Mouse (Mus musculus): ENCODE measurements around the gene Coa4. TPM values are rescaled to one million over a fixed set of nuclear protein-coding genes. Genes with fewer than 3 reads are reported as not detected.
"Not testable (repeated sequence)": the region's sequence is repeated elsewhere in the genome, so short reads cannot be mapped to it uniquely, and the experiment has no call there.

The Coa4 gene
- total RNA-seq, 2 experiments from 2014 or later, result 8.9 to 9.0 TPM

GRCm38 (mm10) chr7:100555431-100555951 lies 18.6 kb downstream of the Coa4 start:
- DNase-seq, result peak; percentile 49
- intact Hi-C loops (cut with DNase I), result no loop called here

GRCm38 (mm10) chr7:100557241-100557640 lies 20.4 kb downstream of the Coa4 start:
- no peak for DNase-seq
- intact Hi-C loops (cut with DNase I), result no loop called here

- DNase-seq, result no peak
- intact Hi-C loops (cut with DNase I), result no loop called here
Measured at GRCm38 (mm10) chr7:100559331-100559730, 22.5 kb downstream of the Coa4 start.

- intact Hi-C loops (cut with DNase I), result no loop called here
- no peak for DNase-seq
Measured at GRCm38 (mm10) chr7:100561861-100562587, 25.2 kb downstream of the Coa4 start.

- intact Hi-C loops (cut with DNase I); DNase-seq: not testable (repeated sequence)
Measured at GRCm38 (mm10) chr7:100567238-100567637, 30.4 kb downstream of the Coa4 start.

GRCm38 (mm10) chr7:100569907-100570306 lies 33.0 kb downstream of the Coa4 start:
- DNase-seq, result no peak
- intact Hi-C loops (cut with DNase I), result no loop called here

- no peak for DNase-seq
- intact Hi-C loops (cut with DNase I), result no loop called here
Measured at GRCm38 (mm10) chr7:100570930-100571715, 34.3 kb downstream of the Coa4 start.

GRCm38 (mm10) chr7:100572061-100572460 lies 35.2 kb downstream of the Coa4 start:
- intact Hi-C loops (cut with DNase I), result no loop called here
- DNase-seq, result no peak

GRCm38 (mm10) chr7:100572704-100573103 lies 35.8 kb downstream of the Coa4 start:
- intact Hi-C loops (cut with DNase I), result no loop called here

GRCm38 (mm10) chr7:100578794-100579193 lies 41.9 kb downstream of the Coa4 start:
- intact Hi-C loops (cut with DNase I), result no loop called here
- DNase-seq, result no peak

More at GRCm38 (mm10) chr7:100572704-100573103, 35.8 kb downstream of the Coa4 start:
- DNase-seq, result no peak

- intact Hi-C loops (cut with DNase I), result no loop called here
- DNase-seq, result no peak
Measured at GRCm38 (mm10) chr7:100582235-100582634, 45.4 kb downstream of the Coa4 start.

GRCm38 (mm10) chr7:100582727-100583236 lies 45.9 kb downstream of the Coa4 start:
- intact Hi-C loops (cut with DNase I), result no loop called here
- DNase-seq, result peak; percentile 89

- no peak for DNase-seq
- intact Hi-C loops (cut with DNase I), result no loop called here
Measured at GRCm38 (mm10) chr7:100589816-100590215, 52.9 kb downstream of the Coa4 start.

Other genes starting within 250 kb of the Coa4 start
- 10 to 100 TPM; 19.2 to 22.8 TPM for gene C2cd3, start 164.8 kb upstream of the Coa4 start, total RNA-seq (2021)
- gene Ppme1, start 164.8 kb upstream of the Coa4 start, total RNA-seq (2021), result 100 to 1,000 TPM; 103 to 108 TPM
- under 1 TPM in 1 of 2 experiments, not detected in 1; 0.28 TPM for gene Ucp3, start 64.1 kb upstream of the Coa4 start, total RNA-seq (2021)
- 10 to 100 TPM; 46.2 to 47.2 TPM for gene Ucp2, start 43.7 kb upstream of the Coa4 start, total RNA-seq (2021)
- under 1 TPM; 0.38 to 0.62 TPM for gene Dnajb13, start 22.1 kb upstream of the Coa4 start, total RNA-seq (2021)
- gene Rab6a, start 70.3 kb downstream of the Coa4 start, total RNA-seq (2021), result 100 to 1,000 TPM; 298 to 307 TPM
- 10 to 100 TPM; 44.9 to 47.4 TPM for gene Mrpl48, start 71.2 kb downstream of the Coa4 start, total RNA-seq (2021)
- gene Plekhb1, start 125.3 kb downstream of the Coa4 start, total RNA-seq (2021), result 10 to 100 TPM; 11.6 to 14.3 TPM
- gene Fam168a, start 169.6 kb downstream of the Coa4 start, total RNA-seq (2021), result 100 to 1,000 TPM; 240 to 242 TPM